Mouse (Mus musculus) liver, adult 2 months (tissue): ENCODE data around the gene Gimap8. TPM values are rescaled to one million over a fixed set of nuclear protein-coding genes. Genes with fewer than 3 reads are reported as not detected.

Experiments used
- DNase-seq: peaks from one replicate; pipeline ENCODE4 v3.0.0-alpha.2; 2011; ENCODE audit warnings: low read depth, low spot score; ENCODE audit errors: extremely low read depth
- H3K27ac ChIP-seq: fragments of 200-500 bp; replicated peaks from 2 replicates; pipeline ENCODE4 v1.5.1; 2012; ENCODE audit warnings: low read depth, mild to moderate bottlenecking, control low read depth, inconsistent platforms, low read length; ENCODE audit not compliant: insufficient read depth
- H3K27me3 ChIP-seq: fragments of 200-500 bp; 2 replicates; pipeline ENCODE4 v1.6.1; 2012; ENCODE audit warnings: mild to moderate bottlenecking, moderate library complexity, low read length, inconsistent platforms; ENCODE audit not compliant: control insufficient read depth, insufficient read depth
- H3K36me3 ChIP-seq: fragments of 200-500 bp; 2 replicates; pipeline ENCODE4 v1.6.1; 2012; ENCODE audit warnings: low read length, inconsistent platforms; ENCODE audit not compliant: control insufficient read depth, insufficient read depth
- H3K4me1 ChIP-seq: fragments of 200-500 bp; 2 replicates; pipeline ENCODE4 v1.6.1; 2011; ENCODE audit warnings: low read length; ENCODE audit not compliant: control insufficient read depth, insufficient read depth
- H3K4me3 ChIP-seq: fragments of 200-500 bp; 2 replicates; pipeline ENCODE4 v1.5.1; 2011; ENCODE audit warnings: low read depth, mild to moderate bottlenecking, control low read depth, low read length, moderate library complexity; ENCODE audit not compliant: insufficient read depth
- H3K79me2 ChIP-seq: fragments of 200-500 bp; 2 replicates; pipeline ENCODE4 v1.6.1; 2012; ENCODE audit warnings: inconsistent platforms, mild to moderate bottlenecking, low read length, moderate library complexity; ENCODE audit not compliant: control insufficient read depth, insufficient read depth
- H3K9ac ChIP-seq: fragments of 200-500 bp; 2 replicates; pipeline ENCODE4 v1.6.1; 2012; ENCODE audit warnings: low read depth, mild to moderate bottlenecking, control low read depth, inconsistent platforms, low read length
- CTCF ChIP-seq: fragments of 200-500 bp; IDR thresholded peaks from 2 replicates; pipeline ENCODE4 v1.5.1; 2011; ENCODE audit warnings: low read depth, low read length, control low read depth
- POLR2A ChIP-seq: fragments of 200-500 bp; IDR thresholded peaks from 2 replicates; pipeline ENCODE4 v1.6.1; 2011; ENCODE audit warnings: low read length, control low read depth; ENCODE audit not compliant: insufficient read depth; ENCODE audit errors: extremely low read depth
- WGBS: fragments of 180-500 bp; shearing (Covaris S2); methylation state at CpG from one replicate; pipeline ENCODE4 v1.1.7; 2018; 5-methylcytosine and 5-hydroxymethylcytosine counted together
- polyA plus RNA-seq: library from polyadenylated mRNA; depleted of rRNA; stranded (reverse); fragments of >200 nt; gene quantifications from 2 replicates; pipeline ENCODE4 v1.2.3, GENCODE M21; 2012
- total RNA-seq: library from RNA; depleted of rRNA; stranded (reverse); fragments of >200 nt; gene quantifications from 2 replicates; pipeline ENCODE4 v1.2.3, GENCODE M21; 2014

The Gimap8 gene
- total and polyA plus RNA-seq, 2 experiments: 1.4 to 6.1 TPM

GRCm38 (mm10) chr6:48669446-48669969 lies 22.5 kb downstream of the Gimap8 start:
- Histone ChIP-seq H3K4me3 (no peak overlapping the region), H3K36me3 (no peaks in the 10 kb centered on the region), H3K27ac (no peak overlapping the region), H3K9ac (no peak overlapping the region), H3K79me2 (no peaks in the 10 kb centered on the region), H3K27me3 (no peaks in the 10 kb centered on the region), H3K4me1 (peaks cover 17% of the 10 kb centered on the region)
- DNase-seq: no peak
- no peak for TF ChIP-seq CTCF
- no peak for TF ChIP-seq POLR2A
- 84% methylated on average over 2 of the region's 2 CpGs for WGBS

GRCm38 (mm10) chr6:48674291-48675058 lies 27.4 kb downstream of the Gimap8 start:
- H3K9ac ChIP-seq: no peak overlapping the region
- TF ChIP-seq CTCF: no peak
- no peak for TF ChIP-seq POLR2A
- H3K79me2 ChIP-seq: peaks cover 3% of the 10 kb centered on the region; the same call in 1 of the 2 replicates
- peak overlapping the region; percentile 20 for H3K27ac ChIP-seq
- no peaks in the 10 kb centered on the region for H3K27me3 ChIP-seq
- H3K4me3 ChIP-seq: no peak overlapping the region
- H3K4me1 ChIP-seq: peaks cover 16% of the 10 kb centered on the region; the same call in 1 of the 2 replicates
- DNase-seq: no peak
- WGBS: 96% methylated on average over 9 of the region's 9 CpGs
- peaks cover 6% of the 10 kb centered on the region for H3K36me3 ChIP-seq

- no peak for DNase-seq
- H3K27ac ChIP-seq: peak overlapping the region; percentile 95
Observed at GRCm38 (mm10) chr6:48675400-48675930, 28.4 kb downstream of the Gimap8 start.

DNA sequence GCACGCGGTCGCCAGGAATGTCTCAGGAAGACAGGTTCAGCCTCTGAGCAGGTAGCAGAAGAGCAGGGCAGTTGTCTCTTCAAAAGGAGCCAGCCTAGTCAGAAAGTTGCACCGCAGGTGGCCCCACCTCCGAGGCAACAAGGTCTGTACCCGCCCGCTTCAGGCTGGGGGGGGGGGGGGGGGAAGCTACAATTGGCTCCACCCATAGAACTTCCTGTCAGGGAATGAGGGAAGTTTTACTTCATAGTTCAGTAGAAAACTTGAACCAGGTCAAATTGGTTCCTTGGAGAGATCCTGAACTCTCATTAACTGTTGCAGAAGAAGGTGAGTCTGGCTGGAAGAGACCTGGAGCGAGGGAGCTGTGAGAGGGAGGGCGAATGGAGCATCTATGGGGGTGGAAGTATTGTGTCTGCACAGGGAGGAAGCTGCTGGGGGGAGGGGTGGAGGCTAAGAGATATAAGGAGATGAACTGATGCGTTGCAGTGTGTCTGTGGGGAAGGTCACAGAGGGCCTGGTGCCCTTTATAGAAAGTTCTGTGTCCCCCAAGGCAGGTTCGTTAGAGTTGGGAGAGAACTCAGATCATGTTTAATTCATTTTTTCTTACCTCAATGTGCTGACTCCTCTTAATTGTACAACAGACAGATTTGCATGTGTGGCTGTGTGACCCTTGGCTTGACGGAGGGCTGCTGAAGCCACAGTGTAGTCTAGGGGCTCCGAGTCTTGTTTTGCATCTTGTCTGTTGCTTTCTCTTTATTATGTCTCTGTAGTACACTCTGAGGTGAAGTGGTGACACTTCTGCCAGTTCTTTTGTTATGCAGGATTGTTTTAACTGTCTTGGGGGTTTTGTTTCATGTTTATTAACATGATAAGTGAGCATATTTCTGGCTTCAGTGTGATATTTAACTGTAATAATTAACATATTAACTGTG lies 29.2 kb downstream of the Gimap8 start, which contains the start of gene Gimap9:
Gene Gimap9, plus strand, starts transcription at position 199 of the 929 bp plus-strand sequence.
- peak; percentile 82 for DNase-seq
- H3K27me3 ChIP-seq: no peaks in the 10 kb centered on the region
- H3K36me3 ChIP-seq: peaks cover 7% of the 10 kb centered on the region
- H3K9ac ChIP-seq: peak within 1 kb of the TSS; percentile 76
- H3K4me3 ChIP-seq: peak within 1 kb of the TSS; percentile 75
- peak within 1 kb of the TSS; percentile 95 for H3K27ac ChIP-seq
- H3K79me2 ChIP-seq: peaks cover 3% of the 10 kb centered on the region; the same call in 1 of the 2 replicates
- WGBS: 10% methylated on average over 13 of the region's 13 CpGs
- 0 out of 2 replicates have a peak, but pooled peaks have one; percentile 39 for TF ChIP-seq POLR2A
- no peak for TF ChIP-seq CTCF
- peaks cover 16% of the 10 kb centered on the region; the same call in 1 of the 2 replicates for H3K4me1 ChIP-seq

More at GRCm38 (mm10) chr6:48675400-48675930, 28.4 kb downstream of the Gimap8 start:
- H3K27me3 ChIP-seq: no peaks in the 10 kb centered on the region
- WGBS: 26% methylated on average over 10 of the region's 10 CpGs
- H3K36me3 ChIP-seq: peaks cover 7% of the 10 kb centered on the region
- peaks cover 3% of the 10 kb centered on the region; the same call in 1 of the 2 replicates for H3K79me2 ChIP-seq
- peak overlapping the region; percentile 75 for H3K4me3 ChIP-seq
- peak overlapping the region; percentile 76 for H3K9ac ChIP-seq
- peaks cover 16% of the 10 kb centered on the region; the same call in 1 of the 2 replicates for H3K4me1 ChIP-seq
- TF ChIP-seq POLR2A (no peak), CTCF (no peak)

- no peak for TF ChIP-seq POLR2A
- TF ChIP-seq CTCF: no peak
- WGBS: 32% methylated on average over 5 of the region's 5 CpGs
- peaks cover 16% of the 10 kb centered on the region; the same call in 1 of the 2 replicates for H3K4me1 ChIP-seq
- no peak overlapping the region for H3K27ac ChIP-seq
- H3K27me3 ChIP-seq: no peaks in the 10 kb centered on the region
- H3K4me3 ChIP-seq: peak overlapping the region; percentile 6
- peak; percentile 82 for DNase-seq
- no peak overlapping the region for H3K9ac ChIP-seq
- peaks cover 7% of the 10 kb centered on the region for H3K36me3 ChIP-seq
- H3K79me2 ChIP-seq: peaks cover 3% of the 10 kb centered on the region; the same call in 1 of the 2 replicates
Observed at GRCm38 (mm10) chr6:48676860-48677415, 29.9 kb downstream of the Gimap8 start.
